Mouse (Mus musculus) cerebellum, adult 2 months (tissue): ENCODE data around the gene Cfap46.

Experiments used
- CTCF ChIP-seq: fragments of 200-500 bp; IDR thresholded peaks from 2 replicates; pipeline ENCODE4 v1.5.1; 2011; ENCODE audit warnings: low read depth, mild to moderate bottlenecking, control low read depth, low read length, moderate library complexity, borderline replicate concordance; ENCODE audit not compliant: insufficient read depth
- POLR2A ChIP-seq: fragments of 200-500 bp; IDR thresholded peaks from 2 replicates; pipeline ENCODE4 v1.6.1; 2011; ENCODE audit warnings: low read length, control low read depth, borderline replicate concordance; ENCODE audit not compliant: insufficient read depth

DNA sequence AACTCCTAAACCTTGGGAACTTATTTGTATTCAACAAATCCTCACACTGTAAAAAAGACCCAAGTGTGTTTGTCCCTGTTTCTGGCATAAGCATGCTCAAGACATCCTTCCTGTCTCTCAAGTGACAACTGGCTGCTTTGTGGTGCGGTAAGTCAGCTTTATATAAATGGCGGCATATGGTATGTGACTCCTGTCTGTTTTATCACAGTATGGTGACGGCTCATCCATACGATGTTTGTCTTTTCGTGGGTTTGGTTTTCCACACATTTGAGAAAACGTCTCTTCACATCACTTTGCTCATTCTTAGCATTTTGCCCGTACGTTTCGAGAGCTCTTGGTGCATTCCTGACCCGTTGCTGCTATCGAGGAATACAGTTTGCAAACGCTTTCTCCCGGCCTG lies 61.0 kb downstream of the Cfap46 start:
- TF ChIP-seq CTCF, result no peak
- TF ChIP-seq POLR2A, result no peak
